Mouse (Mus musculus): Measurements from ENCODE around the gene Faf2.

DNA sequence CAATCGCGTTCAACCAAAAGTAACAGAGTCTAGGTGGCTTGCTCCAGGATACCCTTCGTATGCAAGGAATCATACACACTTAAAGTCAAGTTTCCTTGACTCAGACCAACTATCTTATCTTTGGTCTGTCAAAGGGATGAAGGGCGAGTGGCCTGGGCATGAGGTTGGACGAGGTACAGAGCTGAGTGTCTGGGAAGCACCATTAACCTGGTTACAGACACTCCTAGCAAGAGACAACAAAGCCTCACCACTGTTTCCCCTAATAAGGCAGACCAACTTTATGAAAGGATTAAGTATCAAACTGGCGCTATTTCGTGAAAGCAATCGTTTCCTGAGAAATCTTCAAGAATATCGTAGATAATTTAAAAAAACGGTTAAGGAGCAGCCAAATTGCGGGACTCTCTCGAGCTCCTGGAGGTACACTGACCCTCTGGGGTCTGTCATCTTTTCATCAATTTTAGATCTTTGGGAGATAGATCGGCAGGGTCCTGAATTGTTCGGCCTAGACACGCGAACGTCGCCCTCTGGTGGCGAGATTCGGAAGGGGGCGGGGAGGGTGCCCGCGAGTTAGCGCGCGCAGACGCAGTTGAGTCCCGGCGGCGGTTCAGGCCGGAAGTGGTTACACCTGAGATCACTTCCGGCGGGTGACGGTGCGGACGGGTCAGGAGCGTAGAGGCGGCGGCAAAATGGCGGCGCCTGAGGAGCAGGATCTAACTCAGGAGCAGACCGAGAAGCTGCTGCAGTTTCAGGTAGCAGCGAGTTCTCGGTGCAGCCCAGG lies at the start of gene Faf2:
- TF ChIP-seq POLR2A (IDR thresholded peaks at IDR 0.05; ENCODE audit: low read depth, low read length) (peak; percentile 82), CTCF (IDR thresholded peaks at IDR 0.05; ENCODE audit: extremely low read depth, insufficient read length, insufficient replicate concordance, low read depth, low read length) (peak; percentile 96)
